Mouse (Mus musculus) kidney, postnatal 0 days (tissue): Measurements from ENCODE around the gene Cbr3. TPM values are rescaled to one million over a fixed set of nuclear protein-coding genes. Genes with fewer than 3 reads are reported as not detected.
A peak's percentile ranks its signal among the peaks of the same experiment; 100 is the strongest.

Experiments
- ATAC-seq: fragments of 200-750 bp; cut with Nextera tagmentation; replicated peaks from 2 replicates; pipeline ENCODE4 v1.8.0; 2017; ENCODE audit warnings: low read depth, moderate number of reproducible peaks, moderate TSS enrichment, moderate library complexity; ENCODE audit not compliant: low FRiP score
- DNase-seq: peaks from one replicate; pipeline ENCODE4 v3.0.0-alpha.2; 2016; ENCODE audit warnings: low spot score
- H3K27ac ChIP-seq: fragments of 300-500 bp; sonication (generic); 2 replicates; pipeline ENCODE4 v1.5.1; 2014; ENCODE audit warnings: mild to moderate bottlenecking
- H3K27me3 ChIP-seq: fragments of 300-500 bp; sonication (generic); 2 replicates; pipeline ENCODE4 v1.6.1; 2014; ENCODE audit warnings: low read length, mixed read lengths; ENCODE audit not compliant: insufficient read depth
- H3K36me3 ChIP-seq: fragments of 300-500 bp; sonication (generic); 2 replicates; pipeline ENCODE4 v1.6.1; 2014; ENCODE audit warnings: low read length, mixed read lengths; ENCODE audit not compliant: insufficient read depth
- H3K4me1 ChIP-seq: fragments of 300-500 bp; sonication (generic); replicated peaks from 2 replicates; pipeline ENCODE4 v1.6.1; 2014; ENCODE audit warnings: antibody characterized with exemption, low read length, mixed read lengths; ENCODE audit not compliant: insufficient read depth
- H3K4me2 ChIP-seq: fragments of 300-500 bp; sonication (generic); 2 replicates; pipeline ENCODE4 v1.6.1; 2014; ENCODE audit warnings: mild to moderate bottlenecking, low read length, moderate library complexity, mixed read lengths
- H3K4me3 ChIP-seq: fragments of 300-500 bp; sonication (generic); replicated peaks from 2 replicates; pipeline ENCODE4 v1.5.1; 2014; ENCODE audit warnings: low read depth, low read length
- H3K9ac ChIP-seq: fragments of 300-500 bp; sonication (generic); 2 replicates; pipeline ENCODE4 v1.6.1; 2014; ENCODE audit warnings: low read depth, low read length
- H3K9me3 ChIP-seq: fragments of 300-500 bp; sonication (generic); replicated peaks from 2 replicates; pipeline ENCODE4 v1.6.1; 2016; ENCODE audit warnings: low read length, inconsistent platforms, mixed read lengths
- CTCF ChIP-seq: IDR thresholded peaks from 2 replicates; pipeline ENCODE4 v1.5.1; 2016; ENCODE audit warnings: antibody characterized with exemption, low read depth, mild to moderate bottlenecking, moderate library complexity
- whole genome bisulfite sequencing: fragments of 180-500 bp; shearing (Covaris S2); extraction: QIAGEN DNeasy Blood & Tissue Kit; methylation state at CpG from one replicate; pipeline ENCODE4 v1.1.7; 2014; 5-methylcytosine and 5-hydroxymethylcytosine counted together
- polyA plus RNA-seq: library from polyadenylated mRNA; unstranded; fragments of >200 nt; fragmentation: Nextera tagmentation; extraction: Ambion mirVana; gene quantifications from 2 replicates; pipeline ENCODE4 v1.2.1, GENCODE M21; 2015

Gene Cbr3
- polyA plus RNA-seq, 1 experiment from 2014 or later: 9.6 TPM

- no peak for DNase-seq
- Histone ChIP-seq H3K9ac (no peak overlapping the region), H3K4me1 (no peaks in the 10 kb centered on the region), H3K4me3 (no peak overlapping the region), H3K4me2 (no peak overlapping the region), H3K9me3 (no peaks in the 10 kb centered on the region), H3K27ac (no peak overlapping the region), H3K36me3 (no peaks in the 10 kb centered on the region), H3K27me3 (no peaks in the 10 kb centered on the region)
- WGBS: 61% methylated on average over 1 of the region's 1 CpGs
- no peak for TF ChIP-seq CTCF
- ATAC-seq: no peak
Observed at GRCm38 (mm10) chr16:93709217-93709616, 26.2 kb downstream of the Cbr3 start.

- peak; percentile 26 for ATAC-seq
- no peak overlapping the region for H3K27ac ChIP-seq
- no peaks in the 10 kb centered on the region for H3K36me3 ChIP-seq
- H3K4me3 ChIP-seq: peak overlapping the region; percentile 69
- peak overlapping the region; percentile 54 for H3K4me2 ChIP-seq
- no peak overlapping the region for H3K9ac ChIP-seq
- H3K27me3 ChIP-seq: no peaks in the 10 kb centered on the region
- H3K4me1 ChIP-seq: no peaks in the 10 kb centered on the region
- 0% methylated on average over 11 of the region's 11 CpGs for WGBS
- TF ChIP-seq CTCF: peak; percentile 80
- no peaks in the 10 kb centered on the region for H3K9me3 ChIP-seq
- peak; percentile 90 for DNase-seq
Observed at GRCm38 (mm10) chr16:93710924-93711323, 27.9 kb downstream of the Cbr3 start.

DNA sequence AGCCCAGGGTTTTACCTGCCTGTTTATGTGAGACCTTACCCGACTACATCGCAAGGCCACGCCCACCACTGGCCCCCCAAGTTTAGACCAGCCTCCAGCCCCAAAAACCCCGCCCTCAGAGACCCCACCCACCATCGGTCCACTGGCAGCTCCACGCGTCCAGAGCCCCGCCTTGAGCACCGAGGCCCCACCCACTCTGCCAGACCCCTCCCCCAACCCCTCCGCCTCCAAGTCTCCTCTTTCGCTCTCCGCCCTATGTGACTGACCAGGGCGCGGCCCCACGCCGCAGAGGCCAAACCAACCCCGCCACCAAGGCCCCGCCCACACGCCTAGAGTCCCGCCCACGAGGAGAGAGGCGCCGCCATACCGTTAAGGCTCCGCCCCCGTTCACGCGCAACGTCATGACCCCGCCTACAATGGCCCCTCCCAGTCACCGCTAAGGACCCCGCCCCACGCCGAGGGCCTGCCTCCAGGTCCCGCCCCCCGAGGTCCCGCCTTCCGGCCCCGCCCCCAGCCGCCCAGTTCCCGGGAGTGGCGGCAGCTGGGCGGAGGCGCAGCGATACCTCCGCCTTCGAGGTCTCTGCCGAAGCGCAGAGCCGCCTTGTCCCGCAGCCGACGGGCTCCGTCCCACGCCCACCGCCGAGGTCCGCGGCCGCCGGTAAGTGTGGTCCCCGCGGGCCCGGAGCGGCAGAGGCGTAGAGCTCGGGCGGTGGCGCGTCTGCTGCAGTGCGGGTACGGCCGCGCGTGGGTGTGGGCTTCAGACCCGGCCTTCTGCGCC, 28.6 kb downstream of the Cbr3 start, which contains the start of gene Dop1b:
Gene Dop1b, plus strand, starts transcription at position 494 of the 778 bp plus-strand sequence.
- peak within 1 kb of the TSS; percentile 69 for H3K4me3 ChIP-seq
- H3K9me3 ChIP-seq: no peaks in the 10 kb centered on the region
- under 1% methylated on average over 68 of the region's 77 CpGs for WGBS
- no peaks in the 10 kb centered on the region for H3K27me3 ChIP-seq
- peak within 1 kb of the TSS; percentile 70 for H3K9ac ChIP-seq
- H3K4me2 ChIP-seq: peak within 1 kb of the TSS; percentile 74
- ATAC-seq (peak; percentile 96), DNase-seq (peak; percentile 99)
- no peaks in the 10 kb centered on the region for H3K36me3 ChIP-seq
- no peaks in the 10 kb centered on the region for H3K4me1 ChIP-seq
- H3K27ac ChIP-seq: peak within 1 kb of the TSS; percentile 32; the same call in 1 of the 2 replicates
- no peak; the same call in 1 of the 2 replicates for TF ChIP-seq CTCF

GRCm38 (mm10) chr16:93712189-93712885, 29.3 kb downstream of the Cbr3 start:
- 10% methylated on average over 31 of the region's 31 CpGs for WGBS
- Histone ChIP-seq H3K27ac (peak overlapping the region; percentile 32; the same call in 1 of the 2 replicates), H3K4me2 (peak overlapping the region; percentile 74), H3K9me3 (no peaks in the 10 kb centered on the region), H3K4me1 (no peaks in the 10 kb centered on the region), H3K27me3 (no peaks in the 10 kb centered on the region), H3K4me3 (peak overlapping the region; percentile 69), H3K36me3 (no peaks in the 10 kb centered on the region), H3K9ac (peak overlapping the region; percentile 70)
- DNase-seq (peak; percentile 27), ATAC-seq (no peak; the same call in 1 of the 2 replicates)
- TF ChIP-seq CTCF: no peak

DNA sequence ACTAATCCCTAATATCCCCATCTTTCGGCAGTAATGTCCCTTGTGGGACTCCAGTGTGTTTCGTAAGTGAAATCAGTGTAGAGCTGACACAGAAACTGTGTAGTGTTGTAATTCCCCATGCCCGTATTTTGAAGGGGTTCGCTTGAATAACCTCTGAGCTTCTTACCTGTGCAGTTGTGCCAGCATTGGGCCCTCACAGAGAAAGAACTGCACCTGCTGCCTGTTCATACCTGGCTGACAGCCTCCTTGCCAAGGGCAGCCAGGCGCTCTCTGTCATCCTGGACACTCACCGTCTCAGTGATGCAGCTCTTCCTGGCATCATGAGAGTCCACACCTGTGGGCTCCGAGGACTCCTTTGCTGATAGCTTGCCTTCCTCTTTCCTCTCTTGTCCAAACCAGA, 30.0 kb downstream of the Cbr3 start:
- 82% methylated on average over 7 of the region's 7 CpGs for WGBS
- Histone ChIP-seq H3K9ac (no peak overlapping the region), H3K4me2 (peak overlapping the region; percentile 74), H3K27ac (no peak overlapping the region), H3K4me3 (no peak overlapping the region; the same call in 1 of the 2 replicates), H3K9me3 (no peaks in the 10 kb centered on the region), H3K27me3 (no peaks in the 10 kb centered on the region), H3K36me3 (no peaks in the 10 kb centered on the region), H3K4me1 (no peaks in the 10 kb centered on the region)
- TF ChIP-seq CTCF: no peak
- ATAC-seq (no peak), DNase-seq (no peak)

DNA sequence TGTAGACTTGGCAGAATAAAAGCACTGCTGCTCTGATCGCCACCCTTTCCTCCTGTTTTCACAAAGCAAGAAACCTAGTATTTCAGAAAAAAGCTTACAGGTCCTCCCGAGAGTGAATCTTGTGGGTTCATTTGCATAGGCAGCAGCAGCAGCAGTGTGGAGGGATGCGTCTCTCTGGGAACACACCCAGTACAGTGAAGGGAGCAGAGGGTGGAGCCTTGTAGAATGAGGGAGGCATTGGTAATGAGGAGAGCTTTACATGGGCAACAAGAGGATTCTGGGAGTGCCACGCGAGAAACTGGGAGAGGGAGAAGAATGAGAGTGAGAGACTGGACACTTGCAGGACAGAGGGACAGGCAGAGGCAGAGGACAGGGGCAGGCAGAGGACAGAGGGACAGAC, 31.4 kb downstream of the Cbr3 start:
- Histone ChIP-seq H3K4me3 (no peak overlapping the region), H3K4me2 (no peak overlapping the region), H3K27me3 (no peaks in the 10 kb centered on the region), H3K9ac (no peak overlapping the region), H3K4me1 (no peaks in the 10 kb centered on the region), H3K9me3 (no peaks in the 10 kb centered on the region), H3K27ac (no peak overlapping the region), H3K36me3 (no peaks in the 10 kb centered on the region)
- TF ChIP-seq CTCF: no peak
- WGBS: 33% methylated on average over 5 of the region's 5 CpGs
- peak; percentile 27 for DNase-seq
- no peak for ATAC-seq
